Mouse (Mus musculus) forebrain, postnatal 0 days (tissue): Measurements from ENCODE around the gene Ube2c. TPM values are rescaled to one million over a fixed set of nuclear protein-coding genes. Genes with fewer than 3 reads are reported as not detected.

Experiments used
- ATAC-seq: fragments of 200-750 bp; cut with Nextera tagmentation; 2 replicates; pipeline ENCODE4 v1.8.0; 2017; ENCODE audit warnings: mild to moderate bottlenecking, moderate library complexity
- DNase-seq: peaks from one replicate; pipeline ENCODE4 v3.0.0-alpha.2; 2015
- H3K27ac ChIP-seq: fragments of 300-500 bp; sonication (generic); 2 replicates; pipeline ENCODE4 v1.5.1; 2014; ENCODE audit warnings: low read depth, mild to moderate bottlenecking, antibody characterized with exemption, low read length, moderate library complexity, mixed read lengths
- H3K27me3 ChIP-seq: fragments of 300-500 bp; sonication (generic); 2 replicates; pipeline ENCODE4 v1.6.1; 2014; ENCODE audit warnings: mild to moderate bottlenecking, low read length, mixed read lengths; ENCODE audit not compliant: insufficient read depth
- H3K36me3 ChIP-seq: fragments of 300-500 bp; sonication (generic); 2 replicates; pipeline ENCODE4 v1.6.1; 2014; ENCODE audit warnings: mild to moderate bottlenecking, moderate library complexity; ENCODE audit not compliant: insufficient read depth
- H3K4me1 ChIP-seq: fragments of 300-500 bp; sonication (generic); 2 replicates; pipeline ENCODE4 v1.6.1; 2014; ENCODE audit warnings: antibody characterized with exemption; ENCODE audit not compliant: insufficient read depth
- H3K4me2 ChIP-seq: fragments of 300-500 bp; sonication (generic); 2 replicates; pipeline ENCODE4 v1.6.1; 2014; ENCODE audit warnings: low read depth, mild to moderate bottlenecking, moderate library complexity
- H3K4me3 ChIP-seq: fragments of 300-500 bp; sonication (generic); 2 replicates; pipeline ENCODE4 v1.5.1; 2014; ENCODE audit warnings: low read depth, low read length, mixed read lengths
- H3K9ac ChIP-seq: fragments of 300-500 bp; sonication (generic); 2 replicates; pipeline ENCODE4 v1.6.1; 2014; ENCODE audit warnings: mild to moderate bottlenecking
- H3K9me3 ChIP-seq: fragments of 300-500 bp; sonication (generic); 2 replicates; pipeline ENCODE4 v1.6.1; 2016; ENCODE audit warnings: low read length
- CTCF ChIP-seq: sonication (generic); IDR thresholded peaks from 2 replicates; pipeline ENCODE4 v1.5.1; 2016; ENCODE audit warnings: antibody characterized with exemption, control low read depth, low read depth
- WGBS: fragments of 180-500 bp; shearing (Covaris S2); extraction: QIAGEN DNeasy Blood & Tissue Kit; methylation state at CpG from one replicate; pipeline ENCODE4 v1.1.7; 2014; 5-methylcytosine and 5-hydroxymethylcytosine counted together
- polyA plus RNA-seq: library from polyadenylated mRNA; unstranded; fragments of >200 nt; fragmentation: Nextera tagmentation; extraction: Ambion mirVana; gene quantifications from 2 replicates; pipeline ENCODE4 v1.2.1, GENCODE M21; 2015
- total RNA-seq: library from RNA; depleted of rRNA; stranded (reverse); fragments of >200 nt; gene quantifications from 2 replicates; pipeline ENCODE4 v1.2.3, GENCODE M21; 2014

The Ube2c gene
- total and polyA plus RNA-seq, 2 experiments from 2014 or later, result 29.2 to 38.4 TPM

- Histone ChIP-seq H3K27me3 (no peaks in the 10 kb centered on the region), H3K27ac (peak within 1 kb of the TSS; percentile 85), H3K9ac (peak within 1 kb of the TSS; percentile 71), H3K4me2 (peak within 1 kb of the TSS; percentile 67), H3K4me3 (peak within 1 kb of the TSS; percentile 53), H3K4me1 (0 out of 2 replicates have a peak, but pooled peaks cover 4% of the 10 kb centered on the region), H3K36me3 (peaks cover 11% of the 10 kb centered on the region), H3K9me3 (no peaks in the 10 kb centered on the region)
- DNase-seq, result peak; percentile 99
- ATAC-seq, result peak; percentile 98
- WGBS, result 1% methylated on average over 47 of the region's 47 CpGs
- TF ChIP-seq CTCF, result 0 out of 2 replicates have a peak, but pooled peaks have one; percentile 15
Measured at GRCm38 (mm10) chr2:164804533-164805331, 35.0 kb downstream of the Ube2c start, which contains the start of the genes Acot8 and Zswim3. Acot8 (minus strand) TSS chr2:164804882. Zswim3 (plus strand) TSS chr2:164805098.

- 0 out of 2 replicates have a peak, but pooled peaks cover 4% of the 10 kb centered on the region for H3K4me1 ChIP-seq
- H3K4me3 ChIP-seq, result peak overlapping the region; percentile 53
- ATAC-seq (peak; percentile 39), DNase-seq (no peak)
- peak overlapping the region; percentile 73 for H3K27ac ChIP-seq
- peaks cover 5% of the 10 kb centered on the region for H3K36me3 ChIP-seq
- no peak for TF ChIP-seq CTCF
- H3K9ac ChIP-seq, result peak overlapping the region; percentile 71
- H3K9me3 ChIP-seq, result no peaks in the 10 kb centered on the region
- no peaks in the 10 kb centered on the region for H3K27me3 ChIP-seq
- under 1% methylated on average over 21 of the region's 21 CpGs for WGBS
- peak overlapping the region; percentile 67 for H3K4me2 ChIP-seq
Measured at GRCm38 (mm10) chr2:164805332-164805718, 35.6 kb downstream of the Ube2c start.

- WGBS, result 88% methylated on average over 7 of the region's 7 CpGs
- no peak overlapping the region for H3K4me2 ChIP-seq
- no peak overlapping the region for H3K4me3 ChIP-seq
- no peak overlapping the region for H3K9ac ChIP-seq
- H3K9me3 ChIP-seq, result no peaks in the 10 kb centered on the region
- no peak for TF ChIP-seq CTCF
- ATAC-seq (no peak), DNase-seq (no peak)
- H3K36me3 ChIP-seq, result peaks cover 5% of the 10 kb centered on the region
- H3K27me3 ChIP-seq, result no peaks in the 10 kb centered on the region
- 0 out of 2 replicates have a peak, but pooled peaks cover 4% of the 10 kb centered on the region for H3K4me1 ChIP-seq
- no peak overlapping the region for H3K27ac ChIP-seq
Measured at GRCm38 (mm10) chr2:164806614-164807013, 36.9 kb downstream of the Ube2c start.

GRCm38 (mm10) chr2:164813557-164813956 lies 43.9 kb downstream of the Ube2c start:
- Histone ChIP-seq H3K36me3 (peaks cover 9% of the 10 kb centered on the region), H3K27ac (no peak overlapping the region), H3K9me3 (no peaks in the 10 kb centered on the region), H3K9ac (no peak overlapping the region), H3K4me1 (no peaks in the 10 kb centered on the region), H3K4me3 (no peak overlapping the region), H3K27me3 (no peaks in the 10 kb centered on the region), H3K4me2 (no peak overlapping the region)
- ATAC-seq, result no peak
- TF ChIP-seq CTCF, result no peak
- no peak for DNase-seq
- WGBS, result 76% methylated on average over 2 of the region's 2 CpGs

- no peak overlapping the region for H3K9ac ChIP-seq
- H3K4me2 ChIP-seq, result no peak overlapping the region
- H3K36me3 ChIP-seq, result peaks cover 11% of the 10 kb centered on the region
- H3K4me1 ChIP-seq, result no peaks in the 10 kb centered on the region
- H3K4me3 ChIP-seq, result no peak overlapping the region
- ATAC-seq, result no peak
- DNase-seq, result no peak
- TF ChIP-seq CTCF, result no peak
- H3K27ac ChIP-seq, result no peak overlapping the region
- 85% methylated on average over 5 of the region's 5 CpGs for WGBS
- no peaks in the 10 kb centered on the region for H3K27me3 ChIP-seq
- no peaks in the 10 kb centered on the region for H3K9me3 ChIP-seq
Measured at GRCm38 (mm10) chr2:164815348-164815747, 45.6 kb downstream of the Ube2c start.

- no peak for TF ChIP-seq CTCF
Measured at GRCm38 (mm10) chr2:164815821-164816220, 46.1 kb downstream of the Ube2c start.

GRCm38 (mm10) chr2:164817206-164817605 lies 47.5 kb downstream of the Ube2c start:
- no peak overlapping the region for H3K4me2 ChIP-seq
- no peak for DNase-seq
- peaks cover 26% of the 10 kb centered on the region for H3K36me3 ChIP-seq
- no peaks in the 10 kb centered on the region for H3K4me1 ChIP-seq
- no peak overlapping the region for H3K9ac ChIP-seq
- no peaks in the 10 kb centered on the region for H3K9me3 ChIP-seq
- WGBS, result 91% methylated on average over 6 of the region's 6 CpGs
- no peak overlapping the region for H3K27ac ChIP-seq
- no peaks in the 10 kb centered on the region for H3K27me3 ChIP-seq
- no peak for ATAC-seq
- no peak overlapping the region for H3K4me3 ChIP-seq
- TF ChIP-seq CTCF, result no peak

More at GRCm38 (mm10) chr2:164815821-164816220, 46.1 kb downstream of the Ube2c start:
- no peak for ATAC-seq
- H3K27me3 ChIP-seq, result no peaks in the 10 kb centered on the region
- no peaks in the 10 kb centered on the region for H3K4me1 ChIP-seq
- 93% methylated on average over 8 of the region's 8 CpGs for WGBS
- no peak overlapping the region for H3K27ac ChIP-seq
- H3K36me3 ChIP-seq, result peaks cover 15% of the 10 kb centered on the region
- no peak for DNase-seq
- no peak overlapping the region for H3K4me2 ChIP-seq
- H3K9ac ChIP-seq, result no peak overlapping the region
- H3K9me3 ChIP-seq, result no peaks in the 10 kb centered on the region
- H3K4me3 ChIP-seq, result no peak overlapping the region
